Mouse (Mus musculus) liver, adult 2 months (tissue): ENCODE data around the gene Gstt4.

Experiments used
- CTCF ChIP-seq: fragments of 200-500 bp; IDR thresholded peaks from 2 replicates; pipeline ENCODE4 v1.5.1; 2011; ENCODE audit warnings: low read depth, low read length, control low read depth
- POLR2A ChIP-seq: fragments of 200-500 bp; IDR thresholded peaks from 2 replicates; pipeline ENCODE4 v1.6.1; 2011; ENCODE audit warnings: low read length, control low read depth; ENCODE audit not compliant: insufficient read depth; ENCODE audit errors: extremely low read depth

DNA sequence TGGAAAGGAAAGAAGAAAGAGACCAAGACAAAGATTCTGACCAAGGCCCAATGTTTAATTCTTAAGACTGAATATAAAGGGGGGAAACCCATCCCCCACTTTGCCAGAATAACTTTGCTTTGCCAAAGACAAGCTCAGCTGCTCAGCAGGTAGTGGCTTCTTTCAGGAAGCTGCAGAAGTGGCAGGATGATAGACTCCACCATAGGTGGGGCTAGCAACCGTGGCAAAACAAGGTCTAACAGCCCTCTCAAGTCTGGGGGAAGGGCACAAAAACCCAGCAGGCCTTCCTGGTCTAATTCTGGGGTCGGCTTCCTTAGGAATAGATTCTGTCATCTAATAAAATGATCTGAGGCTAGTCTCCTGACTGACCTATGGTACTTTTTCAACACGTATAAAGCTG lies 26.0 kb upstream of the Gstt4 start:
- TF ChIP-seq CTCF (no peak), POLR2A (no peak)
